Comparison of ENCODE assay signal across 25 mouse cellular contexts in the genomic region with DNA sequence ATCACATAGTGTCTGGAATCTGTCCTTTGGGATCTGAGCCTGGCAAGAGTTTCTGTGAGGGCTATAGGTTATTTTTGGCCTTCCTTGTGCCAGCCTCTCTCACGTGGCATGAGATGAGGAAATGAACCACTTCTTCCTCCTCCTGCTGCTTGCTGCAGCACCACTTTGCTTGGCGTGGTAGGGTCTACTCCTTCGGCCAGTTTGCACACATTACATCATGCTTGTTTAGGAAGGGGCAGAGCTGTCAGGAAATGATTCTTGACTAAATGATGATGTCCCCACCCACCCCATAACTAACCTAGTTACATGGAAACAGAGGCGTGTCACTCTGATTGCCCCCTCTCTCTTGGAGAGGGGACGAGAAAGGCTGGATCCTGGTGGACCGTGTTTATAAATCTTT. TPM values are rescaled to one million over a fixed set of nuclear protein-coding genes. Genes with fewer than 3 reads are reported as not detected.
A peak's percentile ranks its signal among the peaks of the same experiment; 100 is the strongest.
DNase-seq lines count a peak whose midpoint lies in the region; TF ChIP-seq lines count a peak whose summit lies in the region.
"Had no signal": no experiment of that assay in that cellular context is flagged by ENCODE, and none has a peak within 500 bp of the region (broad histone marks: within the 10 kb centered on the region; RNA-seq: fewer than 3 reads in every experiment).

No protein-coding gene starts in this region.

- no peak for TF ChIP-seq POLR2A in heart, adult 2 months (IDR thresholded peaks at IDR 0.05; ENCODE audit: insufficient read depth, low read depth, low read length)

- H3K4me1 ChIP-seq in heart, adult 2 months (ENCODE audit: control insufficient read depth, insufficient read depth, low read length): peaks cover 36% of the 10 kb centered on the region
- H3K4me1 ChIP-seq in brown adipose tissue, adult 24 weeks (ENCODE audit: control insufficient read depth, insufficient read depth, insufficient read length, low read length): peaks cover 56% of the 10 kb centered on the region
- peaks cover 14% of the 10 kb centered on the region for H3K4me1 ChIP-seq in forebrain, embryonic 10.5 days

- peak overlapping the region; percentile 6 for H3K27ac ChIP-seq in heart, adult 2 months
- peak overlapping the region; percentile 39 for H3K27ac ChIP-seq in brown adipose tissue, adult 24 weeks (replicated peaks; ENCODE audit: low read depth, low read length)
- H3K27ac ChIP-seq in forebrain, embryonic 10.5 days: no peak overlapping the region
- H3K27ac ChIP-seq: heart, embryonic 13.5 days; hindbrain, embryonic 15.5 days; limb, embryonic 13.5 days; liver, embryonic 14.5 days; neural tube, embryonic 15.5 days had no signal

- H3K4me3 ChIP-seq in heart, adult 2 months: no peak overlapping the region
- no peak overlapping the region for H3K4me3 ChIP-seq in brown adipose tissue, adult 24 weeks (ENCODE audit: insufficient read depth, low read depth, low read length)
- H3K4me3 ChIP-seq in forebrain, embryonic 10.5 days: no peak overlapping the region
- H3K4me3 ChIP-seq: heart, embryonic 13.5 days; hindbrain, embryonic 15.5 days; limb, embryonic 13.5 days; myocyte; neural tube, embryonic 15.5 days had no signal

- no peak for TF ChIP-seq CTCF in heart, adult 2 months (IDR thresholded peaks at IDR 0.05)

- H3K36me3 ChIP-seq in heart, adult 2 months (ENCODE audit: control insufficient read depth, insufficient read depth, low read length): peaks cover 4% of the 10 kb centered on the region; the same call in 1 of the 2 replicates
- no peaks in the 10 kb centered on the region for H3K36me3 ChIP-seq in forebrain, embryonic 10.5 days (replicated peaks)
- H3K36me3 ChIP-seq: heart, embryonic 13.5 days; hindbrain, embryonic 15.5 days; limb, embryonic 13.5 days; neural tube, embryonic 15.5 days had no signal

- no peaks in the 10 kb centered on the region for H3K79me2 ChIP-seq in heart, adult 2 months (replicated peaks; ENCODE audit: control insufficient read depth, insufficient read depth, low read length)

- intact Hi-C loops in heart, adult 2 months (cut with DNase I): no loop called here
- intact Hi-C loops in heart, postnatal 14 days (cut with DNase I): no loop called here

- TF ChIP-seq EP300 in heart, adult 2 months (IDR thresholded peaks at IDR 0.05; ENCODE audit: insufficient read depth, low read depth, low read length): no peak

- no peaks in the 10 kb centered on the region for H3K27me3 ChIP-seq in heart, adult 2 months (ENCODE audit: control insufficient read depth, insufficient read depth, low read length)
- H3K27me3 ChIP-seq in forebrain, embryonic 10.5 days (ENCODE audit: poor library complexity, severe bottlenecking): no peaks in the 10 kb centered on the region
- H3K27me3 ChIP-seq: heart, embryonic 13.5 days; hindbrain, embryonic 15.5 days; limb, embryonic 13.5 days had no signal

- WGBS in heart, adult 2 months: 47% methylated on average over 6 of the region's 6 CpGs
- WGBS in forebrain, embryonic 10.5 days: 84% methylated on average over 6 of the region's 6 CpGs

- H3K9ac ChIP-seq in heart, adult 2 months (ENCODE audit: low read depth, low read length): no peak overlapping the region
- H3K9ac ChIP-seq: heart, embryonic 13.5 days; hindbrain, embryonic 15.5 days; limb, embryonic 13.5 days; liver, embryonic 14.5 days; neural tube, embryonic 15.5 days had no signal

- H3K9me3 ChIP-seq in forebrain, embryonic 10.5 days: no peaks in the 10 kb centered on the region; the same call in 1 of the 2 replicates
- H3K9me3 ChIP-seq: heart, embryonic 13.5 days; hindbrain, embryonic 15.5 days; limb, embryonic 13.5 days; neural tube, embryonic 15.5 days had no signal

- no peak for DNase-seq in heart, adult 2 months
- no peak for DNase-seq in heart, postnatal 14 days
- peak; percentile 9 for DNase-seq in CD4-positive helper T cell, adult 2 months (ENCODE audit: low read depth, low spot score)
- peak; percentile 48 for DNase-seq in lung, postnatal 36 days
- DNase-seq in spleen, postnatal 10 days (ENCODE audit: low spot score in 2 of 2): no peak
- no peak for DNase-seq in forebrain, embryonic 10.5 days (ENCODE audit: extremely low spot score, low spot score)
- no peak for DNase-seq in kidney, postnatal 36 days
- DNase-seq: adrenal gland, adult 2 months; cerebellum, adult 11-12 months; cerebellum, postnatal 14 days; embryo, embryonic 11 days; heart, postnatal 4 days; kidney, adult 8-10 months; kidney, postnatal 25 days; midbrain, embryonic 14.5 days; retina, postnatal 1 day; right cerebral cortex, postnatal 4 days; thymus, postnatal 14 days had no signal

RNA-seq across cellular contexts. Expression of a gene that starts 28.6 kb away (rescaled TPM):
- total RNA-seq in heart, adult 2 months (2021): 10 to 100 TPM; 16.6 to 17.5 TPM
- 9.7 and 13.3 TPM in 2 replicates for polyA plus RNA-seq in heart, adult 2 months (2012; rRNA removed)
- total RNA-seq in heart, postnatal 14 days (2021): 10 to 100 TPM; 25.1 to 27.2 TPM
- 2.7 and 7.3 TPM in 2 replicates for polyA plus RNA-seq in brown adipose tissue, adult 24 weeks (2012; ENCODE audit: insufficient read depth, insufficient read length, missing spikeins)
- polyA plus RNA-seq in forebrain, embryonic 10.5 days (2016; fragmentation: Nextera tagmentation; extraction: Ambion mirVana): 3.8 and 4.8 TPM in 2 replicates

Comparison
In these comparisons a context has a peak if more than half of its experiments do, and no peak if none do; other contexts are left out.
1. DNase-seq: peak in CD4-positive helper T cell, adult 2 months (single experiment) and lung, postnatal 36 days (single experiment); none in heart, adult 2 months (0 of 2), heart, postnatal 14 days (0 of 2), spleen, postnatal 10 days (0 of 2), forebrain, embryonic 10.5 days (single experiment) and kidney, postnatal 36 days (0 of 2).